Mouse (Mus musculus) adrenal gland, adult 2 months (tissue): Measurements from ENCODE around the gene Grid1. TPM values are rescaled to one million over a fixed set of nuclear protein-coding genes. Genes with fewer than 3 reads are reported as not detected.
A peak's percentile ranks its signal among the peaks of the same experiment; 100 is the strongest.

ENCODE experiments used
- DNase-seq: peaks from one replicate; pipeline ENCODE4 v3.0.0; 2021
- polyA plus RNA-seq: library from polyadenylated mRNA; depleted of rRNA; stranded (reverse); fragments of >200 nt; gene quantifications from 2 replicates; pipeline ENCODE4 v1.2.3, GENCODE M21; 2012
- total RNA-seq, 2 experiments: library from RNA; stranded (reverse); gene quantifications; 2 replicates each; pipeline ENCODE4 v1.2.3; 2021

Gene Grid1
- total and polyA plus RNA-seq, 3 experiments, result 0.18 to 0.63 (median 0.62) TPM

- DNase-seq, result no peak
Measured at GRCm38 (mm10) chr14:35008674-35009073, 188.8 kb downstream of the Grid1 start.

GRCm38 (mm10) chr14:35009074-35009473 lies 189.2 kb downstream of the Grid1 start:
- no peak for DNase-seq

- no peak for DNase-seq
Measured at GRCm38 (mm10) chr14:35026686-35027085, 206.8 kb downstream of the Grid1 start.

- DNase-seq, result no peak
Measured at GRCm38 (mm10) chr14:35027501-35028140, 207.7 kb downstream of the Grid1 start.

GRCm38 (mm10) chr14:35029626-35030025 lies 209.7 kb downstream of the Grid1 start:
- no peak for DNase-seq

GRCm38 (mm10) chr14:35030271-35030670 lies 210.4 kb downstream of the Grid1 start:
- no peak for DNase-seq

- no peak for DNase-seq
Measured at GRCm38 (mm10) chr14:35032283-35032682, 212.4 kb downstream of the Grid1 start.

- DNase-seq, result no peak
Measured at GRCm38 (mm10) chr14:35044268-35044667, 224.4 kb downstream of the Grid1 start.

GRCm38 (mm10) chr14:35044918-35045698 lies 225.2 kb downstream of the Grid1 start:
- DNase-seq, result no peak

GRCm38 (mm10) chr14:35049231-35049630 lies 229.3 kb downstream of the Grid1 start:
- DNase-seq, result no peak

- DNase-seq, result no peak
Measured at GRCm38 (mm10) chr14:35054139-35054538, 234.2 kb downstream of the Grid1 start.

GRCm38 (mm10) chr14:35074636-35075035 lies 254.7 kb downstream of the Grid1 start:
- peak; percentile 63 for DNase-seq

GRCm38 (mm10) chr14:35079954-35080353 lies 260.0 kb downstream of the Grid1 start:
- DNase-seq, result no peak

- no peak for DNase-seq
Measured at GRCm38 (mm10) chr14:35092646-35093045, 272.7 kb downstream of the Grid1 start.

GRCm38 (mm10) chr14:35093561-35094186 lies 273.8 kb downstream of the Grid1 start:
- no peak for DNase-seq

- DNase-seq, result no peak
Measured at GRCm38 (mm10) chr14:35095506-35096059, 275.7 kb downstream of the Grid1 start.

GRCm38 (mm10) chr14:35096085-35096484 lies 276.2 kb downstream of the Grid1 start:
- no peak for DNase-seq

GRCm38 (mm10) chr14:35097166-35097565 lies 277.3 kb downstream of the Grid1 start:
- DNase-seq, result no peak

GRCm38 (mm10) chr14:35103639-35104210 lies 283.8 kb downstream of the Grid1 start:
- no peak for DNase-seq

- no peak for DNase-seq
Measured at GRCm38 (mm10) chr14:35107596-35107995, 287.7 kb downstream of the Grid1 start.

- peak; percentile 10 for DNase-seq
Measured at GRCm38 (mm10) chr14:35110928-35111327, 291.0 kb downstream of the Grid1 start.
